Mouse (Mus musculus) kidney, postnatal 0 days (tissue): ENCODE data around the gene Ephb1. TPM values are rescaled to one million over a fixed set of nuclear protein-coding genes. Genes with fewer than 3 reads are reported as not detected.

Experiments
- ATAC-seq: fragments of 200-750 bp; cut with Nextera tagmentation; replicated peaks from 2 replicates; pipeline ENCODE4 v1.8.0; 2017; ENCODE audit warnings: low read depth, moderate number of reproducible peaks, moderate TSS enrichment, moderate library complexity; ENCODE audit not compliant: low FRiP score
- DNase-seq: peaks from one replicate; pipeline ENCODE4 v3.0.0-alpha.2; 2016; ENCODE audit warnings: low spot score
- H3K27ac ChIP-seq: fragments of 300-500 bp; sonication (generic); 2 replicates; pipeline ENCODE4 v1.5.1; 2014; ENCODE audit warnings: mild to moderate bottlenecking
- H3K27me3 ChIP-seq: fragments of 300-500 bp; sonication (generic); 2 replicates; pipeline ENCODE4 v1.6.1; 2014; ENCODE audit warnings: low read length, mixed read lengths; ENCODE audit not compliant: insufficient read depth
- H3K36me3 ChIP-seq: fragments of 300-500 bp; sonication (generic); 2 replicates; pipeline ENCODE4 v1.6.1; 2014; ENCODE audit warnings: low read length, mixed read lengths; ENCODE audit not compliant: insufficient read depth
- H3K4me1 ChIP-seq: fragments of 300-500 bp; sonication (generic); replicated peaks from 2 replicates; pipeline ENCODE4 v1.6.1; 2014; ENCODE audit warnings: antibody characterized with exemption, low read length, mixed read lengths; ENCODE audit not compliant: insufficient read depth
- H3K4me2 ChIP-seq: fragments of 300-500 bp; sonication (generic); 2 replicates; pipeline ENCODE4 v1.6.1; 2014; ENCODE audit warnings: mild to moderate bottlenecking, low read length, moderate library complexity, mixed read lengths
- H3K4me3 ChIP-seq: fragments of 300-500 bp; sonication (generic); replicated peaks from 2 replicates; pipeline ENCODE4 v1.5.1; 2014; ENCODE audit warnings: low read depth, low read length
- H3K9ac ChIP-seq: fragments of 300-500 bp; sonication (generic); 2 replicates; pipeline ENCODE4 v1.6.1; 2014; ENCODE audit warnings: low read depth, low read length
- H3K9me3 ChIP-seq: fragments of 300-500 bp; sonication (generic); replicated peaks from 2 replicates; pipeline ENCODE4 v1.6.1; 2016; ENCODE audit warnings: low read length, inconsistent platforms, mixed read lengths
- CTCF ChIP-seq: IDR thresholded peaks from 2 replicates; pipeline ENCODE4 v1.5.1; 2016; ENCODE audit warnings: antibody characterized with exemption, low read depth, mild to moderate bottlenecking, moderate library complexity
- WGBS: fragments of 180-500 bp; shearing (Covaris S2); extraction: QIAGEN DNeasy Blood & Tissue Kit; methylation state at CpG from one replicate; pipeline ENCODE4 v1.1.7; 2014; 5-methylcytosine and 5-hydroxymethylcytosine counted together
- polyA plus RNA-seq: library from polyadenylated mRNA; unstranded; fragments of >200 nt; fragmentation: Nextera tagmentation; extraction: Ambion mirVana; gene quantifications from 2 replicates; pipeline ENCODE4 v1.2.1, GENCODE M21; 2015

Gene Ephb1
- polyA plus RNA-seq, 1 experiment from 2014 or later: 4.2 TPM

DNA sequence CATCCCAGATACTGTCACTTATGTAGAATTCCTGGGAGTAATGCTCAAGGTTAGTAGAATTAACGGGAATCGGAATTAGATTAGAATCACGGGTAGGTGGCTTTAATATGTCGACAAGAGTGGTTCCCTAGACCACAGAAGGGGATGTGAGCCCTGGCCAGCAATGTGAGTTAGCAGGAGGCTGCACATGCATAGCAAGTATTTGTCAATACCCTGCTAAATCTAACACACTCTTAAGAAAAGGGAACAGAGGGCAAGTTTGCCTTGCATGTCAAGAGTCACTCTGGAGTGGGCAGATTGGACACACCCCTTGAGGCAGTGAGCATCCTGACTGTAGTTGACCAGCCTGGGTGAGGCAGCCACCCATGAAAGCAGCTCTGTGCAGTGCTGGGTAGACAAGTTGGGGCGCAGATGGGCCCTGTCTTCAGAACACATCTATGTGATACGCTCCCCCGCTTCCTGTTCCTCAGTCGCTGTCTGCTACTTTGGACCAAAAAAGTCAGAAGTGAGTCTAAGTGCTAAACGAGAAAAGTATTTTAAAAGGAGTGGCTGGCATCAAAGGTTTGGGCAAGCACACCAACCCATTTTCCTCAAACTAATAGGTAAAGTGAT lies 412.3 kb downstream of the Ephb1 start:
- no peak overlapping the region for H3K27ac ChIP-seq
- no peak overlapping the region for H3K4me2 ChIP-seq
- WGBS: 67% methylated on average over 9 of the region's 9 CpGs
- no peaks in the 10 kb centered on the region for H3K4me1 ChIP-seq
- no peak for TF ChIP-seq CTCF
- H3K9me3 ChIP-seq: no peaks in the 10 kb centered on the region
- H3K27me3 ChIP-seq: no peaks in the 10 kb centered on the region
- DNase-seq (no peak), ATAC-seq (no peak)
- no peak overlapping the region for H3K4me3 ChIP-seq
- H3K9ac ChIP-seq: no peak overlapping the region
- no peaks in the 10 kb centered on the region for H3K36me3 ChIP-seq

DNA sequence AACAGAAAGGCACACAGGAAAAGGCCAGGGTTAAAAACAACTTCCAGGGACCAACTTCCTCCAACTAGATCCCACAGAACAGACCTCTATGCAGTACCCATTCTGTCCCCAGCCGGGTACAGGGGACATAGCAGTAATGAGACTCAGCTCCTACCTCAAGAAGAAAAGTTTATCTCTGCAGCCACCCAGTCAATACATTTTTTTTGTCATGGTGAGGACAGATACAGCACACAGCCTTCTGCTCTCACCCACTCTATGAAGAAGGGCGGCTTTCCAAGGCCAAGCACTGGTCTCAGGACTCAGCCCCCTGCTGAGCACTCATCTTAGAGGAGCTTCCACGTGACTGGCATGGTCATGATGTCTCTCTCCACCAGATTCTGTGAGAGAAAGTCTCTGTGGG lies 414.3 kb downstream of the Ephb1 start:
- Histone ChIP-seq H3K27me3 (no peaks in the 10 kb centered on the region), H3K9ac (no peak overlapping the region), H3K9me3 (no peaks in the 10 kb centered on the region), H3K4me3 (no peak overlapping the region), H3K27ac (no peak overlapping the region), H3K36me3 (no peaks in the 10 kb centered on the region), H3K4me1 (no peaks in the 10 kb centered on the region), H3K4me2 (no peak overlapping the region)
- WGBS: 72% methylated on average over 3 of the region's 3 CpGs
- no peak for DNase-seq
- no peak for TF ChIP-seq CTCF
- ATAC-seq: no peak

GRCm38 (mm10) chr9:101939006-101939405 lies 415.5 kb downstream of the Ephb1 start:
- no peak for DNase-seq
- no peak overlapping the region for H3K27ac ChIP-seq
- WGBS: 65% methylated on average over 5 of the region's 5 CpGs
- H3K9me3 ChIP-seq: no peaks in the 10 kb centered on the region
- no peak for ATAC-seq
- H3K4me2 ChIP-seq: no peak overlapping the region
- H3K36me3 ChIP-seq: no peaks in the 10 kb centered on the region
- no peaks in the 10 kb centered on the region for H3K27me3 ChIP-seq
- no peak overlapping the region for H3K4me3 ChIP-seq
- no peak overlapping the region for H3K9ac ChIP-seq
- TF ChIP-seq CTCF: no peak
- no peaks in the 10 kb centered on the region for H3K4me1 ChIP-seq

DNA sequence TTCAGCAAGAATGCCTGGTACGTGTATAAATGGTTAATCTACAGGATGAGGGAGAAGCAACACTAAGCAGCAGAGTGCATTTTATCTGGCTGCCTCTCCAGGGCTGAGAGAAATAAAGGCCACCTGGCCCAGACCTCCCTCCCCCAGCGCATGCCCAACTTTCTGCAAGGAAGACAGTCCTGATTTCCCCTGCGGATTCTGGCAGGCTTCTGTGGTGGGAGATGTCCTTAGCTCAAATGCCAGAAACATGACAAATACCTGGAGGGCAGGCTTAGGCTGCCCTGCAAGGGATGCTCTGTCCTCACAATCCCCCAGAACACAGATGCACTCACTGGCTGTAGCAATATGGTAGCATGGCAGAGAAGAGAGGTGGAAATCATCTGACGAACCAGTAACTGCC lies 416.4 kb downstream of the Ephb1 start:
- no peaks in the 10 kb centered on the region for H3K4me1 ChIP-seq
- WGBS: 92% methylated on average over 4 of the region's 4 CpGs
- no peak overlapping the region for H3K4me3 ChIP-seq
- ATAC-seq (no peak), DNase-seq (no peak)
- no peaks in the 10 kb centered on the region for H3K36me3 ChIP-seq
- no peak overlapping the region for H3K9ac ChIP-seq
- no peak for TF ChIP-seq CTCF
- H3K4me2 ChIP-seq: no peak overlapping the region
- H3K27ac ChIP-seq: no peak overlapping the region
- no peaks in the 10 kb centered on the region for H3K27me3 ChIP-seq
- H3K9me3 ChIP-seq: no peaks in the 10 kb centered on the region

GRCm38 (mm10) chr9:101934887-101935286 lies 419.6 kb downstream of the Ephb1 start:
- Histone ChIP-seq H3K27ac (no peak overlapping the region), H3K36me3 (no peaks in the 10 kb centered on the region), H3K4me3 (no peak overlapping the region), H3K9me3 (no peaks in the 10 kb centered on the region), H3K9ac (no peak overlapping the region), H3K4me1 (no peaks in the 10 kb centered on the region), H3K27me3 (no peaks in the 10 kb centered on the region), H3K4me2 (no peak overlapping the region)
- ATAC-seq (no peak), DNase-seq (no peak)
- 83% methylated on average over 8 of the region's 8 CpGs for WGBS
- TF ChIP-seq CTCF: no peak

GRCm38 (mm10) chr9:101933946-101934573 lies 420.4 kb downstream of the Ephb1 start:
- no peak overlapping the region for H3K27ac ChIP-seq
- DNase-seq: no peak
- no peaks in the 10 kb centered on the region for H3K27me3 ChIP-seq
- H3K9ac ChIP-seq: no peak overlapping the region
- H3K4me1 ChIP-seq: no peaks in the 10 kb centered on the region
- H3K9me3 ChIP-seq: no peaks in the 10 kb centered on the region
- WGBS: 58% methylated on average over 8 of the region's 8 CpGs
- no peak for TF ChIP-seq CTCF
- H3K4me3 ChIP-seq: no peak overlapping the region
- ATAC-seq: no peak
- no peak overlapping the region for H3K4me2 ChIP-seq
- no peaks in the 10 kb centered on the region for H3K36me3 ChIP-seq
